Mouse (Mus musculus) lung, adult 2 months (tissue): Measurements from ENCODE around the gene Zyx. TPM values are rescaled to one million over a fixed set of nuclear protein-coding genes. Genes with fewer than 3 reads are reported as not detected.

Source experiments
- DNase-seq: peaks from one replicate; pipeline ENCODE4 v3.0.0; 2022
- H3K4me1 ChIP-seq: fragments of 200-500 bp; 2 replicates; pipeline ENCODE4 v1.6.1; 2011; ENCODE audit warnings: low read length; ENCODE audit not compliant: control insufficient read depth, insufficient read depth
- H3K4me3 ChIP-seq: fragments of 200-500 bp; replicated peaks from 2 replicates; pipeline ENCODE3; 2011; ENCODE audit warnings: low read depth, mild to moderate bottlenecking, control low read depth, low read length; ENCODE audit errors: extremely low read depth
- CTCF ChIP-seq: fragments of 200-500 bp; IDR thresholded peaks from 2 replicates; pipeline ENCODE4 v1.5.1; 2011; ENCODE audit warnings: mild to moderate bottlenecking, low read length, control low read depth; ENCODE audit not compliant: insufficient read depth
- POLR2A ChIP-seq: fragments of 200-500 bp; IDR thresholded peaks from 2 replicates; pipeline ENCODE4 v1.6.1; 2011; ENCODE audit warnings: low read depth, mild to moderate bottlenecking, control low read depth, low read length, borderline replicate concordance; ENCODE audit errors: extremely low read depth
- WGBS: fragments of 180-500 bp; shearing (Covaris S2); methylation state at CpG from one replicate; pipeline ENCODE4 v1.1.7; 2018; 5-methylcytosine and 5-hydroxymethylcytosine counted together
- polyA plus RNA-seq: library from polyadenylated mRNA; depleted of rRNA; stranded (reverse); fragments of >200 nt; gene quantifications from 2 replicates; pipeline ENCODE4 v1.2.3, GENCODE M21; 2012

The Zyx gene
- polyA plus RNA-seq, 1 experiment: 311 TPM

DNA sequence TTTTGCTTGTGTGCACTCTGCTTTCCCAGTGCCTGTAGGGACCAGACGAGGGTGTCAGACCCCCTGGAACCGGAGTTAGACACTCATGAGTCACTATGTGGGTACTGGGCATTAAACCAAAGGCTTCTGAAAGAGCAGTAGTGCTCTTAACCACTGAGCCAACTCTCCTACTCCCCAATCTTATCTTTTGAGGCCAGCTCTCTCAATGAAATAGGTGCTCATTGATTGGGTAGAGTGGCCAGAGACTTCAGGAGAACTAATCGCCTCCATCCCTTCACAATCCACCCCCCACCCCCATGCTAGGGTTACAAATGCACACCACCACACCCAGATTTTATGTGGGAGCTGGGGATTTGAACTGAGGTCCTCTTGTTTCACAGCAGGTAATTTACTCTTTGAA, 20.7 kb upstream of the Zyx start:
- TF ChIP-seq CTCF (no peak), POLR2A (no peak)
- Histone ChIP-seq H3K4me1 (peaks cover 3% of the 10 kb centered on the region), H3K4me3 (no peak overlapping the region)
- 78% methylated on average over 3 of the region's 3 CpGs for WGBS
- no peak for DNase-seq

DNA sequence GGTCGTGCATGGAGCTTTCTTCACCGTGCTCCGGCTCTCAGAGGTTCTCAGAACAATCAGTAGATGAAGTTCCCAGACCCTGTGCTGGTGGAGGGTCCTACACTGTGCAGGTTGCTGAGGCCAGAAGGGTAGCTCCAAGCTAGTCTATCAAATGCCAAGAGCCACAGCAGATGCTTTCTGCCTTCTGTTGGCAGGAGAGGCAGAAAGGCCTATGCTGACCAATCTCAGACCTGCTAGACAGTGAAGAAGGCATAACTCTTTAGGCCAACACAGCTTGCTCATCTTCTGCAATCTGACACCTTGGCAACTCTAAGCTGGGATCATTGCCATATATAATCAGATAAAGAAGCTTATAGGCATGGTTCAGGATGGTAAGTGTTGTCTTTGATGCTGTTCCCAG, 19.2 kb upstream of the Zyx start:
- 68% methylated on average over 3 of the region's 3 CpGs for WGBS
- no peak for TF ChIP-seq CTCF
- TF ChIP-seq POLR2A: no peak
- no peak for DNase-seq
- Histone ChIP-seq H3K4me1 (no peaks in the 10 kb centered on the region), H3K4me3 (no peak overlapping the region)

DNA sequence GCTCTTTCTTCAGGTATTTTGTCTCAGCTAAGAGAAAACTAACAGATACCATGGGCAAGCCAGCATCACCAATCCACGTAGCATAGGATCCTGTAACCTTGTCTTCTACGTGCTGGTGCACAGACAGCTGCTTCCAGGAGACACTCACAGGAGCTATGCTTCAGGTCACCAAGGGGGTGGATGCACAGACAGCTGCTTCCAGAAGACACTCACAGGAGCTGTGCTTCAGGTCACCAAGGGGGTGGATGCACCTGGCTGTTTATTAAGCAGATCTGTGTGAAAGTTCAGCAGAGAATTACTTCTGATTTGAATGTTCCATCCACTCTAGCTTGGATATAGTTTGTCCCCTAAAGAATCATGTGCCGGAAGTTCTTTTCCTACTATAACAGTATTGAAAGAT, 18.5 kb upstream of the Zyx start:
- 92% methylated on average over 3 of the region's 3 CpGs for WGBS
- no peak for DNase-seq
- no peaks in the 10 kb centered on the region for H3K4me1 ChIP-seq
- no peak overlapping the region for H3K4me3 ChIP-seq
- TF ChIP-seq POLR2A: no peak
- no peak for TF ChIP-seq CTCF

DNA sequence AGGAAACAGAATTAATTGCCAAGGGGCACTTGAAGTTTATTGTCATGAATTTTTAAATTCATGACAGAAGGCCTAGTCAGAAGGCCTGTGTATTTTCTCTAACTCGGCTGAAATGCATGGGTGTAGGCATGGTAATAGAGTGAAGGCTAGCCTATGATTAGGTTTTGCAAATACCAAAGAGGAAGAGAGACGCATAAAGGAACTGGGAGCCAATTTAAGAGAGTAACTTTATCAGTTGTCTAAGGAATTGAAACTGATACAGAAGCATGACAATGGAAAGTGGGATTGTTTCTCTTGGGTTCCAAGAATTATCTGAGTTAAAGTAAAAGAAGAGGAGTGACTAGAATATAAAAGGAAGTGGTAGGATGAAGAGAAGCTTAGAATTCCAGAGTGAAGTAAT, 10.2 kb upstream of the Zyx start:
- no peak overlapping the region for H3K4me3 ChIP-seq
- DNase-seq: no peak
- WGBS: 83% methylated on average over 2 of the region's 2 CpGs

DNA sequence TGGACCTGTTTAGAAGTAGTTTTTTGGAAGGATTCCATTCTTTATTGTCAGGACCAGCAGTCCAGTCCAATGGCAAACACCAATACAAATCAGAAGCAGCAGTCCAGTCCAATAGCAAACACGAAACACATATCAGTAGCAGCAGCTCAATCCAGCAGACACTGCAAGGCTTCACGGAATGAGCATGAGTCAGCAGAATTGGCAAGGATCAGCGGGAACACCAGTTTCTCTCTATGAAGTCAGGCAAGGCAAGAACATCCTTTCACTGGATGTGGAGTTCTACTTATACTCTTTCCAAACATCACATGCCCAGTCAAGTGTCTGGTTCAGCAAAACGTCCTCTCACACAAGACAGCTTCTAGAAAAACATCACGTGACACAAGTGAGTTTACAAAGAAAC, 9.4 kb upstream of the Zyx start:
- TF ChIP-seq POLR2A: no peak
- TF ChIP-seq CTCF: no peak
- no peak for DNase-seq
- WGBS: 63% methylated on average over 5 of the region's 5 CpGs
- Histone ChIP-seq H3K4me1 (no peaks in the 10 kb centered on the region), H3K4me3 (no peak overlapping the region)

More for the DNA sequence above, 10.2 kb upstream of the Zyx start:
- TF ChIP-seq CTCF (no peak), POLR2A (no peak)
- no peaks in the 10 kb centered on the region for H3K4me1 ChIP-seq

DNA sequence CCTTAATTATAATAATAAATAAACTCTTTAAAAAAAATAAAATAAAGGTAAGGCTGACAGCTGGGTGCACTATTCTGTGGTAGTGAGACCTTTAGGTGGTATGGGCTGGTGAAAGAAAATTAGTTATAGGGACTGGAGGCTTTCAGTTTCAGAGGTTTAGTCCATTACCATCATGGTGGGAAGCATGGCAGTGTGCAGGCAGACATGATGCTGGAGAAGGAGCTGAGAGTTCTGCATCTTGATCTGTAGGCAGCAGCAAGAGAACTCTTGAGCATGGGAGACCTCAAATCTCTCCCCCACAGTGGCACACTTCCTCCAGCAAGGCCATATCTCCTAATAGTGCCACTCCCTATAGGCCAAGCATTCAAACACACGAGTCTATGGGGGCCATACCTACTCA, 7.3 kb upstream of the Zyx start:
- WGBS: 57% methylated on average over 1 of the region's 1 CpGs
- DNase-seq: no peak
- no peaks in the 10 kb centered on the region for H3K4me1 ChIP-seq
- no peak for TF ChIP-seq CTCF
- no peak for TF ChIP-seq POLR2A
- no peak overlapping the region for H3K4me3 ChIP-seq

DNA sequence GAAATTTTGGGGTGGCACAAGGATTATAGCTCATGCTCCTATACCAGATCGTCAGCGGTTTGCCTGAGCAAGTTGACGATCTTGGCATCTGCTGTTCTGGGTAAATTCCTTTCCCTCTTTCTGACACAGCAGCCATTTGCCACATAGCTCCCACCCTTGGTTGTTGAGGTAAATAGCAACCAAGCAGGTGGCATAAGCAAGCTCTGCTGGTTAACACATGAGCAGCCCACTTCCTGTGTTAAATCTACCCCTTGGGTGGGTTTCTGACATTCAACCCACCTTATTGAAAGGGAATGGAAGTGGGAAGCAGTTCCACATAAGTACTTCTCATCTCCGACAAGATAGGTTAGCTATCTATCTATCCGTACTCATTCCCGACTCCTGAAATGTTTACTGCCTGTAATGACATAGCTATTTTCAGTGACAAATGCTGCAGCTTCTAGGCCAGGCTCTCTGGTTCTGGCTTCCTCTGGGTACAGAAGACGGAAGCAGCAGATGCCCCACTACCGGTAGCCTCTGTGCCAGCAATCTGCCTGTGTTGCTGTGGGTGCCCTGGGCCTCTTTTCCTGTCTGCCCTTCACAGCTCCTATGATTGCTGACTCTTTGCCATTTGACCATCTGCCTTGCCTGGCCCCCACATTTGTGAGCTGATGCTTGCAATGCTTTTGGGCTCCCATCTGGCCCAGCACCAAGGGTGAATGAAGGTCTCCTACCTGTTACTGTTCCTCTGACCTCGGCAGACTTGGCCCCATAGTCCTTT, 5.9 kb upstream of the Zyx start:
- TF ChIP-seq POLR2A: no peak
- TF ChIP-seq CTCF: no peak
- no peak for DNase-seq
- WGBS: 56% methylated on average over 9 of the region's 9 CpGs

DNA sequence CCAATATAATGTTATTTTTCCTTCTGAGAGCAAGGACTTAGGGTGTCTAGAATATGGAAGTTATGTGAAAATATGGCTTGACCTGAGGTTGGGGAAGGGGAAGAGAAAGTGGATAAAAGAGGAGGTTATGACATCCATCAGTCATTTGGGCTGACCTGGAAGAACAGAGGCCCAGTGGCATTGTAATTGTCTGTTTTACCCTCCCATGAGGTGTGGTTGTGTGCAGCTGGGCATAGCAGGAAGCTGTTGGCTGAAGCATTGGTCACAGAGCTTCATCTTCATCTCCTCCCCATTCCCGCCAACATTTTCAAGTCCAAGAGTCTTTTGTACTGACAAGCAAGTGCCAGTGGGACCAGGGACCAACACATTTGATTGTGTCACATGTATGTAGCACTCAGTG, 5.2 kb upstream of the Zyx start:
- WGBS: 70% methylated on average over 1 of the region's 1 CpGs
- H3K4me1 ChIP-seq: no peaks in the 10 kb centered on the region

More for the DNA sequence above, 5.9 kb upstream of the Zyx start:
- Histone ChIP-seq H3K4me1 (no peaks in the 10 kb centered on the region), H3K4me3 (no peak overlapping the region)

DNA sequence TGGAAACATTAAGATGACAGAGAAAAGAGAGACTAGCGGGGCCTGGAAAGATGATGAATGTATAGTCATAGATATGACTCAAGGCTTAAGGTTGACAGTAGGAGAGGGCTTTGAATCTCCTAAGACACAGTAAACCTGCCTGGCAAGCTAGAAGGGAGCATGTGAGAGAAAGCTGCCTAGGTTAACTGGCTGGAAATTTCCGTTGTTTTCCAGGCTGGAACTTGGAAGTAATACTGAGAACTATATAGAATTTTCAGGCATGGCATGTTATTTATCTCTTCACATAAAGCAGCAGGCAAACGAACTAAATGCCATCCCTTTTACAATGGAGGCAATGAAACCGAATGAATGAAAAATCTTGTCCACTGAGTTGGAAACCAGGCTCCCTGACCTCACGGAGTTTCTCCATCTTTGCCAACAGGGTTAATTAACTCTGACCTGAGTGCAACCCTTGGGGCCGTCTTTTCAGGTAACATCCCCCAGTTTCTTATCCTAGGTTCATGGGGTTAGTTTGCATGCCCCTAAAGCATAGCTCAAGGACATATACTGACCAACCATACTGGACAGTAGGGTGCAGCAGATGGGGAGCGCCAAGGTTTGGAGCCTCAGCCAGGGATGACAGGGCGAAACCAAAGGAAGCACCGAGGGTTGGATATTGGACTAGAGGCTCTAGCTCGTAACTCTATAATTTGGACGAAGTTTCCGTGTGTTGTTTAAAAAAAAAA, 987 bp upstream of the Zyx start:
- Histone ChIP-seq H3K4me3 (no peak overlapping the region), H3K4me1 (peaks cover 12% of the 10 kb centered on the region)
- WGBS: 43% methylated on average over 12 of the region's 12 CpGs
- no peak for TF ChIP-seq POLR2A
- no peak for TF ChIP-seq CTCF
- no peak for DNase-seq

More for the DNA sequence above, 5.2 kb upstream of the Zyx start:
- TF ChIP-seq CTCF (no peak), POLR2A (no peak)
- H3K4me3 ChIP-seq: no peak overlapping the region
- no peak for DNase-seq

DNA sequence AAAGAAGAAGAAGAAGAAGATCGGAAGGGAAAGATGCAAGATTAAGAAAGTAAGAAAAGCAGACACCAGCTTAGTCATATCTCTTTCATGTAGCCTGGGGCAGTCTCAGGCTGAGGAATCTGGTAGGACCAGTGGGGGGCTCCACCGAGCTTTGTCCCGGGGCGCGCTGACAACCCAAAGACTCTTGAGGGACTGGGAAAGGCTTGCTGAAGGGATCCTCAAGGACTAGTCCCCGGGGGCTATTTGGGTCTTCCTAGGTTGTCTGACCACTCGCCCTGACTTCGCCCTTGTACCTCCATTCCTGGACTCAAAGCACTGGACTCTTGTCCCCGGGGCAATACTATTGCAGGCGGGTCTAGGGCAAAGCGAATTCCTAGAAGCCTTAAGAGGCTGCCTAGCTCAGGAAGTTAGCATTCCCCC, 414 bp upstream of the Zyx start:
- 1% methylated on average over 11 of the region's 11 CpGs for WGBS
- H3K4me1 ChIP-seq: peaks cover 14% of the 10 kb centered on the region
- no peak for TF ChIP-seq POLR2A
- TF ChIP-seq CTCF: peak; percentile 51
- H3K4me3 ChIP-seq: peak overlapping the region; percentile 71
- DNase-seq: peak; percentile 79
